Comparison of ENCODE assay signal across 28 mouse cellular contexts in genomic region chr1:190769748-190770147, GRCm38 (mm10).
DNase-seq lines count a peak whose midpoint lies in the region; ATAC-seq and TF ChIP-seq lines count a peak whose summit lies in the region.
"Had no signal": no experiment of that assay in that cellular context is flagged by ENCODE, and none has a peak within 500 bp of the region (broad histone marks: within the 10 kb centered on the region; RNA-seq: fewer than 3 reads in every experiment).

No protein-coding gene starts in this region.

- H3K4me3 ChIP-seq in forebrain, postnatal 0 days (ENCODE audit: low read depth, low read length) = no peak overlapping the region
- H3K4me3 ChIP-seq in forebrain, embryonic 11.5 days (ENCODE audit: low read depth, low read length) = no peak overlapping the region
- no peak overlapping the region for H3K4me3 ChIP-seq in layer of hippocampus, adult 2 months
- no peak overlapping the region for H3K4me3 ChIP-seq in midbrain, postnatal 0 days (ENCODE audit: low read depth, low read length)
- no peak overlapping the region for H3K4me3 ChIP-seq in midbrain, embryonic 16.5 days (ENCODE audit: low read depth, low read length)
- H3K4me3 ChIP-seq: heart, embryonic 12.5 days; hindbrain, embryonic 12.5 days; limb, embryonic 15.5 days; myocyte; neural tube, embryonic 13.5 days had no signal

- no peaks in the 10 kb centered on the region for H3K4me1 ChIP-seq in forebrain, postnatal 0 days (ENCODE audit: insufficient read depth)
- H3K4me1 ChIP-seq in forebrain, embryonic 11.5 days (replicated peaks; ENCODE audit: control insufficient read depth, insufficient read depth, low read length) = no peaks in the 10 kb centered on the region
- H3K4me1 ChIP-seq in midbrain, postnatal 0 days (ENCODE audit: insufficient read depth, low read length) = no peaks in the 10 kb centered on the region
- no peaks in the 10 kb centered on the region for H3K4me1 ChIP-seq in midbrain, embryonic 16.5 days (ENCODE audit: control insufficient read depth, insufficient read depth, low read length)
- H3K4me1 ChIP-seq: neural tube, embryonic 13.5 days had no signal

- peaks cover 12% of the 10 kb centered on the region; the same call in 1 of the 2 replicates for H3K36me3 ChIP-seq in forebrain, postnatal 0 days (ENCODE audit: insufficient read depth)
- no peaks in the 10 kb centered on the region for H3K36me3 ChIP-seq in forebrain, embryonic 11.5 days (ENCODE audit: control insufficient read depth, insufficient read depth, low read length)
- H3K36me3 ChIP-seq in midbrain, postnatal 0 days (ENCODE audit: insufficient read depth, low read length) = peaks cover 6% of the 10 kb centered on the region; the same call in 1 of the 2 replicates
- no peaks in the 10 kb centered on the region; the same call in none of the 2 replicates for H3K36me3 ChIP-seq in midbrain, embryonic 16.5 days (ENCODE audit: control insufficient read depth, insufficient read depth, low read length)

- ATAC-seq in forebrain, postnatal 0 days = no peak
- ATAC-seq in forebrain, embryonic 11.5 days (replicated peaks; ENCODE audit: low FRiP score) = no peak
- no peak for ATAC-seq in midbrain, postnatal 0 days (ENCODE audit: low FRiP score)
- ATAC-seq in midbrain, embryonic 16.5 days = no peak
- ATAC-seq: forebrain, embryonic 16.5 days; Patski had no signal

- H3K4me2 ChIP-seq in forebrain, postnatal 0 days (ENCODE audit: low read depth) = no peak overlapping the region
- H3K4me2 ChIP-seq in forebrain, embryonic 11.5 days (ENCODE audit: low read depth, low read length, severe bottlenecking) = no peak overlapping the region
- no peak overlapping the region for H3K4me2 ChIP-seq in midbrain, postnatal 0 days (ENCODE audit: low read depth, low read length, poor library complexity, severe bottlenecking)
- H3K4me2 ChIP-seq in midbrain, embryonic 16.5 days (ENCODE audit: low read length) = no peak overlapping the region
- H3K4me2 ChIP-seq: heart, embryonic 12.5 days; hindbrain, embryonic 12.5 days; limb, embryonic 15.5 days; neural tube, embryonic 13.5 days had no signal

- 72% methylated on average over 7 of the region's 7 CpGs for WGBS in forebrain, postnatal 0 days
- 77% methylated on average over 7 of the region's 7 CpGs for whole genome bisulfite sequencing in forebrain, embryonic 11.5 days
- 76% methylated on average over 7 of the region's 7 CpGs for WGBS in midbrain, postnatal 0 days
- 74% methylated on average over 7 of the region's 7 CpGs for WGBS in midbrain, embryonic 16.5 days

- peak; percentile 47 for TF ChIP-seq CTCF in forebrain, postnatal 0 days (IDR thresholded peaks at IDR 0.05; ENCODE audit: low read depth)
- TF ChIP-seq CTCF in layer of hippocampus, adult 2 months (conservative IDR thresholded peaks at IDR 0.05) = peak; percentile 65
- peak; percentile 54 for TF ChIP-seq CTCF in midbrain, postnatal 0 days (IDR thresholded peaks at IDR 0.05)

- no peak for DNase-seq in forebrain, postnatal 0 days
- no peak for DNase-seq in forebrain, embryonic 11.5 days (ENCODE audit: low spot score)
- no peak for DNase-seq in layer of hippocampus, adult 2 months (ENCODE audit: low spot score in 2 of 2)
- DNase-seq in layer of hippocampus, adult 18-20 months (ENCODE audit: low spot score in 2 of 2) = no peak
- no peak for DNase-seq in midbrain, postnatal 0 days (ENCODE audit: low spot score)
- no peak for DNase-seq in right cerebral cortex, adult 18-20 months
- DNase-seq: cerebellum, adult 18-20 months; cerebellum, postnatal 36 days; gastrocnemius, postnatal 14 days; heart, adult 11 months; heart, postnatal 14 days; kidney, adult 2 months; kidney, postnatal 14 days; layer of hippocampus, adult 9-11 months; left cerebral cortex, postnatal 4 days; lung, adult 2 months; lung, postnatal 36 days; midbrain, embryonic 14.5 days; thymus, adult 2 months; thymus, postnatal 4 days had no signal

- no peak overlapping the region for H3K9ac ChIP-seq in forebrain, postnatal 0 days
- H3K9ac ChIP-seq in forebrain, embryonic 11.5 days (ENCODE audit: low read length) = no peak overlapping the region
- H3K9ac ChIP-seq in midbrain, postnatal 0 days (replicated peaks; ENCODE audit: low read length, poor library complexity, severe bottlenecking) = no peak overlapping the region
- no peak overlapping the region for H3K9ac ChIP-seq in midbrain, embryonic 16.5 days (ENCODE audit: low read depth, low read length)
- H3K9ac ChIP-seq: heart, embryonic 12.5 days; hindbrain, embryonic 12.5 days; limb, embryonic 15.5 days; neural tube, embryonic 13.5 days had no signal

- no peaks in the 10 kb centered on the region for H3K9me3 ChIP-seq in forebrain, postnatal 0 days (ENCODE audit: low read length)
- H3K9me3 ChIP-seq in forebrain, embryonic 11.5 days (ENCODE audit: control insufficient read depth, low read length) = no peaks in the 10 kb centered on the region
- H3K9me3 ChIP-seq in midbrain, postnatal 0 days (ENCODE audit: low read length) = no peaks in the 10 kb centered on the region
- no peaks in the 10 kb centered on the region for H3K9me3 ChIP-seq in midbrain, embryonic 16.5 days (replicated peaks; ENCODE audit: control insufficient read depth, low read length, poor library complexity, severe bottlenecking)
- H3K9me3 ChIP-seq: limb, embryonic 15.5 days; neural tube, embryonic 13.5 days had no signal

- H3K27me3 ChIP-seq in forebrain, postnatal 0 days (ENCODE audit: insufficient read depth, low read length) = no peaks in the 10 kb centered on the region
- no peaks in the 10 kb centered on the region for H3K27me3 ChIP-seq in forebrain, embryonic 11.5 days (ENCODE audit: control insufficient read depth, insufficient read depth, low read length)
- H3K27me3 ChIP-seq in midbrain, postnatal 0 days (ENCODE audit: insufficient read depth, low read length) = no peaks in the 10 kb centered on the region
- H3K27me3 ChIP-seq in midbrain, embryonic 16.5 days (ENCODE audit: control insufficient read depth, insufficient read depth, low read depth, low read length) = no peaks in the 10 kb centered on the region
- H3K27me3 ChIP-seq: heart, embryonic 12.5 days; hindbrain, embryonic 12.5 days; limb, embryonic 15.5 days; neural tube, embryonic 13.5 days had no signal

- H3K27ac ChIP-seq in forebrain, postnatal 0 days (ENCODE audit: low read depth, low read length) = no peak overlapping the region
- H3K27ac ChIP-seq in forebrain, embryonic 11.5 days (ENCODE audit: low read depth, low read length) = no peak overlapping the region
- no peak overlapping the region for H3K27ac ChIP-seq in layer of hippocampus, adult 2 months
- no peak overlapping the region for H3K27ac ChIP-seq in midbrain, postnatal 0 days (ENCODE audit: low read depth, low read length)
- H3K27ac ChIP-seq in midbrain, embryonic 16.5 days (ENCODE audit: low read length) = no peak overlapping the region
- H3K27ac ChIP-seq: hindbrain, embryonic 12.5 days; limb, embryonic 15.5 days; neural tube, embryonic 13.5 days had no signal
